Mouse (Mus musculus) myocyte (in vitro differentiated cells): ENCODE data around the gene Nek8.

Source experiments
- MYOD1 ChIP-seq, 3 experiments: IDR thresholded peaks; one replicate each; pipeline ENCODE4 v1.6.1; 2011; ENCODE audit warnings: control low read depth in 2 of 3, low read depth in 2 of 3, mild to moderate bottlenecking in 2 of 3, moderate library complexity in 1 of 3; ENCODE audit not compliant: insufficient read length in 2 of 3, control insufficient read depth in 1 of 3
- POLR2A ChIP-seq: IDR thresholded peaks from one replicate; pipeline ENCODE4 v1.6.1; 2011; ENCODE audit warnings: low read depth, mild to moderate bottlenecking, control low read depth, moderate library complexity; ENCODE audit not compliant: insufficient read length

GRCm38 (mm10) chr11:78190041-78190440, 13.6 kb upstream of the Nek8 start:
- TF ChIP-seq POLR2A (no peak), MYOD1 (IDR thresholded peaks at IDR 0.05; ENCODE audit: control insufficient read depth in 1 of 3, insufficient read length in 2 of 3, low read depth in 2 of 3) (no peak)
